Mouse (Mus musculus): ENCODE data around the gene Cirbp.
"Not testable (repeated sequence)": the region's sequence is repeated elsewhere in the genome, so short reads cannot be mapped to it uniquely, and the experiment has no call there.

Gene Cirbp

GRCm38 (mm10) chr10:80162716-80163299 lies 3.0 kb upstream of the Cirbp start:
- ATAC-seq (ENCODE audit: low TSS enrichment) = no peak

DNA sequence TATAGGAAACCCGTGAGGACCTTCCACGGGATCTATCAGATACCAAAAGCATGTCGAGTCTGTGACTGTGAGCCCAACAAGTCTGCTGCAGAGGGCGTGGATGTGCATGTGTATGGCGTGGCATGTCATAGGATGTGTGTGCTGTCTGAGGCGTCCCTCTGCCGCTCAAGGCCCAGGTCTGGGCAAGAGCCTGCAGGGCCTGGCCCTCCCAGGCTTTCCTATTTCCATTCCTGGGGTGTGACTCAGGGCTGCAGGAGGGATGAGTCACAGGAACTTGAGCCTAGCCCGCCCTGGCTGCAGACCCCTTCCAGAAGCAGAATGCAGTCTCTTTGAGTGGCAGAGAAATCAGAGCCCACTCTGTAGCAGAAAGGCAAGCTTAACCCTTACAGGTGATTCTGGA lies 2.1 kb upstream of the Cirbp start:
- no peak for ATAC-seq (ENCODE audit: low TSS enrichment)

GRCm38 (mm10) chr10:80164161-80164997 lies 1.4 kb upstream of the Cirbp start:
- ATAC-seq (ENCODE audit: low TSS enrichment) = no peak; the same call in 1 of the 2 replicates

DNA sequence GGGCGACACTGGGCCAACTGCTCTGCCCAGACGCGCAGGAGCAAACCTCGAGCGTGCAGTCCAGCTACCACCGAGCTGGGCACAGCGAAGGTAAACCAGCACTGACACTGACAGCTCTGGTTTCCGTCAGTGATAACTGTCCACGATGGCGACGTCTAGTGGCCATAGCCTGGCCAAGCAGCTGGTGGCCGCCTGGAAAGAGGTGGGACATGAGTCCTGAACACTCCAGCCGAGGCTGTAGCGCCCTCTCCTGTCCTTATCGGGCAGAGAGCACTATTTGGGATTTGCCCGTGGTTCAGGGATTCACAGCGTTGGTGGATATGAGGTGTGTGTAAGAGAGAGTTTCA lies 814 bp upstream of the Cirbp start:
- peak; percentile 48 for ATAC-seq (ENCODE audit: low TSS enrichment)

DNA sequence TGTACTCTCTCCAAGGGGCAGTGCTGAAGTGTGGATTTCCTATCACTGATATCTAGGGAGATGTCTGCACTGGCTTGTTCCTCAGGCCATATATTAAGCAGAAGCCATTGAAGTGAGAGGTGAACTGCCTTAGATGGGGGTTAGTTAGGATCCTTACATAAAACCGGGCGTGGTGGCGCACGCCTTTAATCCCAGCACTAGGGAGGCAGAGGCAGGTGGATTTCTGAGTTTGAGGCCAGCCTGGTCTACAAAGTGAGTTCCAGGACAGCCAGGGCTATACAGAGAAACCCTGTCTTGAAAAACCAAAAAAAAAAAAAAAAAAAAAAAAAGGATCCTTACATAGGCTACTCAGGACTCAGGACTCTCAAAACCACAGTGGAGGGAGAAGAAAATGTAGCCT lies 351 bp downstream of the Cirbp start:
- ATAC-seq (ENCODE audit: low TSS enrichment) = not testable (repeated sequence)

DNA sequence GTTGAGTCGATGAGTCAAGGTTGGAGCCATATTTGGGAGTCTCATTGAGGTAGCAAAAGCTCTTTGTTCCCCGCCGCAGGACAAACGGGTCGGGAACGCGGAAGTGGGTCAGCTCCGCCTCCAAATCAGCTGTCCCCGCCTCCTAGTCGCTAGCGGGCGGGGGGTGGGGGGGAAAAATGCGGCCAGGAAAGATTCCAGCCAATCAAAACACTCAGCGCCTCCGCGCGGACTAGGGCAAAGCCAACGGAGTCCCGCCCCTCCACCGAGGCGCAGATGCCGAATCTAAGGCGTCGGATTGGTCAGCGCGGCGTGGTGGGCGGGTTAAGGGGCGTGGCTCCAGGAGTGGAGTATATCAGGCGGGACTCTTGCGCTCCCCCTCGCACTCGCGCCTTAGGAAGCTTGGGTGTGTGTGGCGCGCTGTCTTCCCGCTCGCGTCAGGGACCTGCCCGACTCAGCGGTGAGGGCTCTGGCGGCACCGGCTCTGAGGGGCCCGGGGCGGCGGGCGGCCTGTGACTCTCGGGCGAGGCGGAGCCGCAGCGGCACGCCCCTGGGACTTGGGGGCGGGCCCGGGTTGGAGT lies 1.8 kb downstream of the Cirbp start:
- ATAC-seq (ENCODE audit: low TSS enrichment) = peak; percentile 58

- ATAC-seq (ENCODE audit: low TSS enrichment) = no peak
Observed at GRCm38 (mm10) chr10:80168038-80168661, 2.4 kb downstream of the Cirbp start.

- no peak for ATAC-seq (ENCODE audit: low TSS enrichment)
Observed at GRCm38 (mm10) chr10:80169070-80169469, 3.3 kb downstream of the Cirbp start.

DNA sequence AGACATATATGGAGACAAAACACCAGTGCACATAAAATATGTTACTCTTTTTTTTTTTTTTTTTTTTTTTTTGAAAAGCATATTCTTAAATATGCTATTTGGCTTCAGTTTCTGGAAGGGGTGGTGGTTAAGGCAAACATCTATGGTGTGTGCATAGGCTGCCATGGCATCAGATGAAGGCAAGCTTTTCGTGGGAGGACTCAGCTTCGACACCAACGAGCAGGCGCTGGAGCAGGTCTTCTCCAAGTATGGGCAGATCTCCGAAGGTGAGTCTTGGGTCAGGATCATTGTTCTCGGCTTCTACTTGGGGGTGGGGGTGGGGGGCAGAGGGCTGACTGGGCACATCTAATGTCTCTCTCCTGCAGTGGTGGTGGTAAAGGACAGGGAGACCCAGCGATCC lies 3.9 kb downstream of the Cirbp start:
- no peak for ATAC-seq (ENCODE audit: low TSS enrichment)

DNA sequence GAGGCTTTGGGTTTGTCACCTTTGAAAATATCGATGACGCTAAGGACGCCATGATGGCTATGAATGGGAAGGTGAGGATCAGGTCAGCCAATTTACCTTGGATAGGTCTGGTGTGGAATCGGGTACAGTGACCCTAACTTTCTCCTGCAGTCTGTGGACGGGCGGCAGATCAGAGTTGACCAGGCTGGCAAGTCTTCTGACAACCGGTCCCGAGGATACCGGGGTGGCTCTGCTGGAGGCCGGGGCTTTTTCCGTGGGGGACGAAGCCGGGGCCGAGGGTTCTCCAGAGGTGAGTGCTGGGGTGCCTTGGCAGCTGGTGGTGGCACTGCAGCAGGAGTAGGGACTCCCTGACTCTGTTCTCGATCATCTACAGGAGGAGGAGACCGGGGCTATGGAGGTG lies 4.3 kb downstream of the Cirbp start:
- ATAC-seq (ENCODE audit: low TSS enrichment) = no peak

- ATAC-seq (ENCODE audit: low TSS enrichment) = no peak
Observed at GRCm38 (mm10) chr10:80170601-80171021, 4.8 kb downstream of the Cirbp start.

DNA sequence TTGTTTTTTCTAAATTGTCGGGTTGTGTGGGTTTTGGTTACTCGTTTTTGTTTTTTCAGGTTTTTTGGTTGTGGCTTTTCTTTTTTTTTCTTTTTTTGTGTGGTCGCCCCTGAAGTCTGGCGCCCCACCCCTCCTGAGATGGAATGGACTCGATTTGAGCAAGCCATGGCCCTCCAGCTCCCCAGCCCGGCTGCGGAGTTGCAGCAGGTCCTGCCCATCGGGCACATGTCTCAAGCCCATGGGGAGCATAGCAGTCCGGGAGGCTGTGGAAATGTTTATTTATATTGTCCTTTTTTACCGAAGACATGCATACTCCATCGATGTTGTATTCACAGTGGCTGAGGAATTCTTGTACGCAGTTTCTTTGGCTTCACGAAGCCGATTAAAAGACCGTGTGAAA lies 5.5 kb downstream of the Cirbp start:
- ATAC-seq (ENCODE audit: low TSS enrichment) = no peak

GRCm38 (mm10) chr10:80171760-80172526 lies 6.2 kb downstream of the Cirbp start:
- ATAC-seq (ENCODE audit: low TSS enrichment) = no peak

- peak; percentile 68 for ATAC-seq (ENCODE audit: low TSS enrichment)
Observed at GRCm38 (mm10) chr10:80172527-80173292, 6.9 kb downstream of the Cirbp start, which contains the start of gene 1600002K03Rik. Gene 1600002K03Rik (plus strand): TSS chr10:80172944.

- no peak for ATAC-seq (ENCODE audit: low TSS enrichment)
Observed at GRCm38 (mm10) chr10:80173358-80173757, 7.6 kb downstream of the Cirbp start.

GRCm38 (mm10) chr10:80173955-80174640 lies 8.3 kb downstream of the Cirbp start:
- no peak for ATAC-seq (ENCODE audit: low TSS enrichment)

DNA sequence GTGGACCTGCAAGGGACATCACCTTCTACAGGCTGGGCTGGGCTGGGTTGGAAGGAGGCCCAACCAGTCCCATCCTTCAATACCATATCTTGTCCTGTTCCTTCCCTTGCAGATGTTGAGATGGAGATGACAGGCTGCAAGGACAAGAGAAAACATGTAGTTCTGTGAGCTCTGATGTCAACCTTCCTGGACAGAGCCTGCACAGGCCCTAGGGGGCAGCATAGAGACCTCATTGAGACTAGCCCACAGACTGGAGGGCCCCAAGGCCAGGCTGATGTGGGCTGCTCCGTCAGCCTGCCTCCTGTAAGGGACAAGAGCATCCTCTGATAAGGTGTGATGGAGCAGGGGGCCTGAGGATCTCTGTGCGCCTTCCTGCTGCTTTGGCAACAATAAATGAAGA lies 8.9 kb downstream of the Cirbp start:
- no peak for ATAC-seq (ENCODE audit: low TSS enrichment)

DNA sequence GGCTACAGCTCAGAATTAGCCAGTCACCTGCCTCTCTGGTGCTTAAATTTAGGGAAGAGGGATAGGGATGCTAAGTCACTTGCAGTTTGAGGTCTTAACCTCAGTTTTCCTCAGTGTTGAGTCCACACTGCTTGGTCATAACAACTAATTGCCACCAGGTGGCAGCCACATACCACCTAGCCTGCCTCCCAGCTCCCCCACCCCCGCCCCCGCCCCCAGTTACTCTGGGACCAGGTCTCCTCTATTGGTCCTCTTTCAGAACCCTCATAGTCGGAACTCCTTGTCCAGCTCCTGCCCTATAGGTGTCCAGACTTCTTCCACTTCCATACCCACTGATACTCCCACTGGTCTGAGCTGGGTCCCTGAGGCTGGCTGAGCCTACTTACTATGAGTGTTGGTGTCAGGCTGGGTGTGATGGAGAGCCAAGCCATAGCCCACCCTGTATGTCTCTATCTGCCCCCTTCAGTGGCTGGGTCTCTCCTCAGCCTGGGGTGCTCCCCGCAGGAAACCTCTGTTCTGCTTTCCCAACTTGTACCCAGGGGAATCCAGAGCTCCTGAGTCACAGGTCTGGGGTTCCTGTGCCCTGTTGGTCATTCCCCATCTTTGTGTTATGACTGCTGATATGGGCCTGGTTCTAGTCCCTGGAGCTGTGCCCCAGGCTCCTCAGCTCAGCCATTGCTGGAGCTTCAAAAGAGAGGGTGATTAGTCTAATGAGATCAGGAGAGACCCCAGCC lies 9.9 kb downstream of the Cirbp start:
- no peak for ATAC-seq (ENCODE audit: low TSS enrichment)

GRCm38 (mm10) chr10:80176270-80176834 lies 10.6 kb downstream of the Cirbp start:
- ATAC-seq (ENCODE audit: low TSS enrichment) = no peak
